Mouse (Mus musculus) neural tube, embryonic 14.5 days (tissue): ENCODE measurements around the gene Cxcr5. TPM values are rescaled to one million over a fixed set of nuclear protein-coding genes. Genes with fewer than 3 reads are reported as not detected.

Experiments
- ATAC-seq: fragments of 200-750 bp; cut with Nextera tagmentation; 2 replicates; pipeline ENCODE4 v1.8.0; 2017; ENCODE audit warnings: low read depth, mild to moderate bottlenecking, moderate TSS enrichment, moderate library complexity
- H3K27ac ChIP-seq: fragments of 300-500 bp; sonication (generic); 2 replicates; pipeline ENCODE4 v1.5.1; 2014; ENCODE audit warnings: low read depth, mild to moderate bottlenecking, control low read depth, low read length, moderate library complexity, mixed read lengths
- H3K27me3 ChIP-seq: fragments of 300-500 bp; sonication (generic); 2 replicates; pipeline ENCODE4 v1.6.1; 2014; ENCODE audit warnings: low read length; ENCODE audit not compliant: control insufficient read depth, insufficient read depth
- H3K36me3 ChIP-seq: fragments of 300-500 bp; sonication (generic); 2 replicates; pipeline ENCODE4 v1.6.1; 2014; ENCODE audit warnings: low read length, mixed read lengths; ENCODE audit not compliant: control insufficient read depth, insufficient read depth
- H3K4me1 ChIP-seq: fragments of 300-500 bp; sonication (generic); 2 replicates; pipeline ENCODE4 v1.6.1; 2014; ENCODE audit warnings: low read length; ENCODE audit not compliant: control insufficient read depth, insufficient read depth
- H3K4me2 ChIP-seq: fragments of 300-500 bp; sonication (generic); 2 replicates; pipeline ENCODE4 v1.6.1; 2014; ENCODE audit warnings: mild to moderate bottlenecking, low read depth, low read length, control low read depth
- H3K4me3 ChIP-seq: fragments of 300-500 bp; sonication (generic); 2 replicates; pipeline ENCODE4 v1.5.1; 2014; ENCODE audit warnings: low read depth, low read length, control low read depth, mixed read lengths
- H3K9ac ChIP-seq: fragments of 300-500 bp; sonication (generic); replicated peaks from 2 replicates; pipeline ENCODE4 v1.6.1; 2014; ENCODE audit warnings: low read depth, mild to moderate bottlenecking, control low read depth, low read length, mixed read lengths
- H3K9me3 ChIP-seq: fragments of 300-500 bp; sonication (generic); 2 replicates; pipeline ENCODE4 v1.6.1; 2016; ENCODE audit warnings: low read length; ENCODE audit not compliant: control insufficient read depth
- WGBS: fragments of 180-500 bp; shearing (Covaris S2); extraction: QIAGEN DNeasy Blood & Tissue Kit; methylation state at CpG from one replicate; pipeline ENCODE4 v1.1.7; 2014; 5-methylcytosine and 5-hydroxymethylcytosine counted together
- polyA plus RNA-seq: library from polyadenylated mRNA; unstranded; fragments of >200 nt; fragmentation: Nextera tagmentation; extraction: Ambion mirVana; gene quantifications from 2 replicates; pipeline ENCODE4 v1.2.1, GENCODE M21; 2014

Gene Cxcr5
- polyA plus RNA-seq, result not detected in 2 replicates

GRCm38 (mm10) chr9:44561597-44561996 lies at the start of gene Cxcr5:
Cxcr5 (minus strand) TSS chr9:44561877.
- Histone ChIP-seq H3K36me3 (no peaks in the 10 kb centered on the region), H3K4me3 (no peak within 1 kb of the TSS), H3K27ac (no peak within 1 kb of the TSS), H3K4me1 (no peaks in the 10 kb centered on the region), H3K9ac (no peak within 1 kb of the TSS), H3K27me3 (no peaks in the 10 kb centered on the region), H3K4me2 (no peak within 1 kb of the TSS), H3K9me3 (no peaks in the 10 kb centered on the region)
- WGBS, result 51% methylated on average over 4 of the region's 4 CpGs
- no peak for ATAC-seq

- H3K36me3 ChIP-seq, result peaks cover 45% of the 10 kb centered on the region
- no peak overlapping the region for H3K27ac ChIP-seq
- H3K9ac ChIP-seq, result no peak overlapping the region
- no peaks in the 10 kb centered on the region for H3K9me3 ChIP-seq
- WGBS, result 97% methylated on average over 25 of the region's 25 CpGs
- peaks cover 29% of the 10 kb centered on the region for H3K4me1 ChIP-seq
- no peaks in the 10 kb centered on the region for H3K27me3 ChIP-seq
- no peak overlapping the region for H3K4me2 ChIP-seq
- no peak for ATAC-seq
- H3K4me3 ChIP-seq, result no peak overlapping the region
These were observed 48.7 kb upstream of the Cxcr5 start for GRCm38 (mm10) chr9:44610371-44610770.

GRCm38 (mm10) chr9:44607306-44607705 lies 45.6 kb upstream of the Cxcr5 start:
- peak overlapping the region; percentile 6; the same call in 1 of the 2 replicates for H3K4me3 ChIP-seq
- 55% methylated on average over 4 of the region's 4 CpGs for WGBS
- no peaks in the 10 kb centered on the region for H3K27me3 ChIP-seq
- H3K9ac ChIP-seq, result no peak overlapping the region
- H3K36me3 ChIP-seq, result peaks cover 24% of the 10 kb centered on the region
- H3K27ac ChIP-seq, result no peak overlapping the region
- no peaks in the 10 kb centered on the region for H3K9me3 ChIP-seq
- no peak for ATAC-seq
- H3K4me2 ChIP-seq, result peak overlapping the region; percentile 33
- H3K4me1 ChIP-seq, result peaks cover 36% of the 10 kb centered on the region

GRCm38 (mm10) chr9:44606646-44607045 lies 45.0 kb upstream of the Cxcr5 start:
- peaks cover 36% of the 10 kb centered on the region for H3K4me1 ChIP-seq
- ATAC-seq, result no peak
- no peak overlapping the region for H3K27ac ChIP-seq
- H3K4me2 ChIP-seq, result peak overlapping the region; percentile 72
- H3K27me3 ChIP-seq, result no peaks in the 10 kb centered on the region
- H3K36me3 ChIP-seq, result peaks cover 21% of the 10 kb centered on the region
- H3K9ac ChIP-seq, result no peak overlapping the region
- WGBS, result 66% methylated on average over 4 of the region's 4 CpGs
- H3K9me3 ChIP-seq, result no peaks in the 10 kb centered on the region
- peak overlapping the region; percentile 97 for H3K4me3 ChIP-seq

GRCm38 (mm10) chr9:44605616-44606165 lies 44.0 kb upstream of the Cxcr5 start:
- 1% methylated on average over 13 of the region's 13 CpGs for WGBS
- Histone ChIP-seq H3K9ac (peak overlapping the region; percentile 99), H3K27ac (peak overlapping the region; percentile 99), H3K27me3 (no peaks in the 10 kb centered on the region), H3K9me3 (no peaks in the 10 kb centered on the region), H3K4me1 (peaks cover 36% of the 10 kb centered on the region), H3K36me3 (peaks cover 17% of the 10 kb centered on the region), H3K4me3 (peak overlapping the region; percentile 97), H3K4me2 (peak overlapping the region; percentile 72)
- no peak for ATAC-seq

GRCm38 (mm10) chr9:44604779-44605615 lies 43.3 kb upstream of the Cxcr5 start, which contains the start of gene Ddx6:
Ddx6 (plus strand) TSS chr9:44604892.
- H3K4me2 ChIP-seq, result peak within 1 kb of the TSS; percentile 85
- H3K36me3 ChIP-seq, result peaks cover 12% of the 10 kb centered on the region
- no peaks in the 10 kb centered on the region for H3K9me3 ChIP-seq
- peak within 1 kb of the TSS; percentile 97 for H3K4me3 ChIP-seq
- WGBS, result under 1% methylated on average over 61 of the region's 80 CpGs
- H3K27me3 ChIP-seq, result no peaks in the 10 kb centered on the region
- peak within 1 kb of the TSS; percentile 99 for H3K9ac ChIP-seq
- peaks cover 36% of the 10 kb centered on the region for H3K4me1 ChIP-seq
- peak; percentile 73 for ATAC-seq
- H3K27ac ChIP-seq, result peak within 1 kb of the TSS; percentile 99

GRCm38 (mm10) chr9:44604290-44604778 lies 42.7 kb upstream of the Cxcr5 start:
- H3K27ac ChIP-seq, result peak overlapping the region; percentile 99
- H3K4me3 ChIP-seq, result peak overlapping the region; percentile 97
- H3K9me3 ChIP-seq, result no peaks in the 10 kb centered on the region
- under 1% methylated on average over 45 of the region's 65 CpGs for WGBS
- H3K27me3 ChIP-seq, result no peaks in the 10 kb centered on the region
- H3K9ac ChIP-seq, result peak overlapping the region; percentile 99
- peak; percentile 79 for ATAC-seq
- peak overlapping the region; percentile 85 for H3K4me2 ChIP-seq
- peaks cover 36% of the 10 kb centered on the region for H3K4me1 ChIP-seq
- H3K36me3 ChIP-seq, result peaks cover 12% of the 10 kb centered on the region

- H3K9ac ChIP-seq, result peak overlapping the region; percentile 99
- H3K4me1 ChIP-seq, result peaks cover 37% of the 10 kb centered on the region
- peak overlapping the region; percentile 97 for H3K4me3 ChIP-seq
- H3K36me3 ChIP-seq, result peaks cover 12% of the 10 kb centered on the region
- H3K27me3 ChIP-seq, result no peaks in the 10 kb centered on the region
- H3K4me2 ChIP-seq, result peak overlapping the region; percentile 85
- no peaks in the 10 kb centered on the region for H3K9me3 ChIP-seq
- whole genome bisulfite sequencing, result under 1% methylated on average over 38 of the region's 38 CpGs
- peak; percentile 75 for ATAC-seq
- peak overlapping the region; percentile 99 for H3K27ac ChIP-seq
These were observed 42.0 kb upstream of the Cxcr5 start for GRCm38 (mm10) chr9:44603454-44604289.
